Mouse (Mus musculus): ENCODE measurements at regions not wholly inside any gene's neighbourhood (a gene's known extent, or its start where the extent isn't known, plus 50 kb on each side); places are given as distances from the start of the nearest gene placed in this dataset.
A peak's percentile ranks its signal among the peaks of the same experiment; 100 is the strongest.

DNA sequence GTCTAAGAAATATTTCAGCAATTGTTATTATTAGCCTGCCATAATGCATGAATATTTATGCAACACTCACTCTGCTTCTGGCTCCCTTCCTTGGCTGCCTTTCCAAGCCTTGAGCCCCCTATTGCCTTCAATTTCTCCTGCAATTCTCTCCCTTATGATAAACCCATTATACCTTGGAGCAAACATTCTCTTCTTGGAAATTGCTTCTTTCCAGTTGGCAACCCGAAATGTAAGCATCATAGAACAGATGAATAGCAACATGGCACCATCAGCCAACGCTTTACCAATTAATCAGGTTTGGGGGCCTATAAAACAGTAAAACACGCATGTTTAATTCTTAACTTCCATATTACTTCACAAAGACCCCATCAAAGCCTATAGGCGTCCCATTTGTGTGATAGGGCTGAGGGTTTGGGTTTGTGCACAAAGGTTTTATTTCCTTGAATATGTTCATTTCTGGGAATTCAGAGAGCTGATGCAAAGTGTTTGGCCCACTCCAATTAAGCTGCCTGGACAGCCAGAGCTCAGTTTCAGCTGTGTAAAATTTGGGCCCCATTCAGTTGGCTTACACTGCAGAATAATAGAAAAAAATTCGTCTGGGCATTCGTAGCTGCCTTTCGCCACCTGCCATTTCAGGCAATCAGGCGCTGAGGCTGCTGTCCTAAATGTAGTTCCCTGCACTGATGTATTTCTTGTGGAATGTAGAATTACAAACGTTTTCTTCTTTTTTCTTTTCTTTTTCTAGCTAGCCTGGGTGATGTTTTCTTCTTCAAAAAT, 106.0 kb upstream of the Tmem108 start:
- ATAC-seq (ENCODE audit: low FRiP score) (no peak), DNase-seq (ENCODE audit: low spot score) (peak; percentile 26)
- Histone ChIP-seq H3K9ac (replicated peaks; ENCODE audit: low read length, poor library complexity, severe bottlenecking) (no peak overlapping the region), H3K4me1 (ENCODE audit: insufficient read depth, low read length) (no peaks in the 10 kb centered on the region), H3K36me3 (ENCODE audit: insufficient read depth, low read length) (no peaks in the 10 kb centered on the region), H3K9me3 (ENCODE audit: low read length) (no peaks in the 10 kb centered on the region), H3K4me2 (ENCODE audit: low read depth, low read length, poor library complexity, severe bottlenecking) (no peak overlapping the region), H3K27me3 (ENCODE audit: insufficient read depth, low read length) (no peaks in the 10 kb centered on the region), H3K27ac (ENCODE audit: low read depth, low read length) (no peak overlapping the region), H3K4me3 (ENCODE audit: low read depth, low read length) (no peak overlapping the region)
- 67% methylated on average over 9 of the region's 9 CpGs for WGBS
- TF ChIP-seq CTCF (IDR thresholded peaks at IDR 0.05): no peak

DNA sequence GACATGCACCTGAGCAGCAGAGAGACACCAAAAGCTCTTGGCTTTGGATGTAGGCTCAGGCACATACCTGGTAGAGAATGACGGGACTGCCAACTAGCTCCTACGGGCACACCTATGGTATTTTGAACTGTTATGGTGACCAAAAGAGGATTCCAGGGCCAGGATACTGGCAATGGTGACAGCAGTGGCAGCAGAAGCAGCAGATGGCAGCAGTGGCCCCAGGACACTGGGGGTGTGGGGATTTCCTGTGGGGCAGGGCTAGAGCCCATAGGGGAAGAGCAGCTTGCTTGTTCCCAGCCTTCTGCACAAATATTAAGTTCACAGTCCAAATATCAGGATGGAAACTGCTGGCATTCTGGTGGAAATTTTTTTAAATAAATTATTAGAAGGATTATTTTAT, 107.6 kb upstream of the Tmem108 start:
- H3K36me3 ChIP-seq (ENCODE audit: insufficient read depth, low read length): no peaks in the 10 kb centered on the region
- H3K4me2 ChIP-seq (ENCODE audit: low read depth, low read length, poor library complexity, severe bottlenecking): no peak overlapping the region
- WGBS: 89% methylated on average over 2 of the region's 2 CpGs
- no peak overlapping the region for H3K9ac ChIP-seq (replicated peaks; ENCODE audit: low read length, poor library complexity, severe bottlenecking)
- no peaks in the 10 kb centered on the region for H3K27me3 ChIP-seq (ENCODE audit: insufficient read depth, low read length)
- H3K4me1 ChIP-seq (ENCODE audit: insufficient read depth, low read length): no peaks in the 10 kb centered on the region
- no peak overlapping the region for H3K27ac ChIP-seq (ENCODE audit: low read depth, low read length)
- peak; percentile 6 for DNase-seq (ENCODE audit: low spot score)
- ATAC-seq (ENCODE audit: low FRiP score): no peak
- TF ChIP-seq CTCF (IDR thresholded peaks at IDR 0.05): no peak
- H3K4me3 ChIP-seq (ENCODE audit: low read depth, low read length): no peak overlapping the region
- H3K9me3 ChIP-seq (ENCODE audit: low read length): no peaks in the 10 kb centered on the region

DNA sequence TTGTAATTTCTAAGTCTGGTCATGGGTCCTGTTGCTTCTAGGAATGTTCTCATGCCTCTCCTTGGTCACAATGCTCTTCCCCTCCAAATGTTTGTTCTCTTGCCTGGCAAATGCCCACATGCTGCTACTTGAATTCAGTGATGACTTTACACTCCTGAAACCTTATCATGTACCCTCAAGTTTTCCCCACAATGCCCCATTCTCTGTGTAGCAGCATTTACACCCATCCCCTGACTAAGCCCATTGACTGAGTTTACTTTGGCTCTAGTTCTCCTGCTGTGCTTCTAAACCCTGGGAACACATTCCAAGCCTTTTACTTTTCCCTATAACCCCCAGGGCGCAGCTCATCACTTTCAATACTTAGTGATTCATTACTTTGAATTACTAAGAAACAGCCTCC, 110.5 kb upstream of the Tmem108 start:
- Histone ChIP-seq H3K4me2 (ENCODE audit: low read depth, low read length, poor library complexity, severe bottlenecking) (no peak overlapping the region), H3K4me3 (ENCODE audit: low read depth, low read length) (no peak overlapping the region), H3K4me1 (ENCODE audit: insufficient read depth, low read length) (no peaks in the 10 kb centered on the region), H3K36me3 (ENCODE audit: insufficient read depth, low read length) (no peaks in the 10 kb centered on the region), H3K27me3 (ENCODE audit: insufficient read depth, low read length) (no peaks in the 10 kb centered on the region), H3K27ac (ENCODE audit: low read depth, low read length) (no peak overlapping the region), H3K9ac (replicated peaks; ENCODE audit: low read length, poor library complexity, severe bottlenecking) (no peak overlapping the region), H3K9me3 (ENCODE audit: low read length) (no peaks in the 10 kb centered on the region)
- no peak for DNase-seq (ENCODE audit: low spot score)
- no peak for ATAC-seq (ENCODE audit: low FRiP score)
- WGBS: 75% methylated on average over 1 of the region's 1 CpGs
- TF ChIP-seq CTCF (IDR thresholded peaks at IDR 0.05): no peak

DNA sequence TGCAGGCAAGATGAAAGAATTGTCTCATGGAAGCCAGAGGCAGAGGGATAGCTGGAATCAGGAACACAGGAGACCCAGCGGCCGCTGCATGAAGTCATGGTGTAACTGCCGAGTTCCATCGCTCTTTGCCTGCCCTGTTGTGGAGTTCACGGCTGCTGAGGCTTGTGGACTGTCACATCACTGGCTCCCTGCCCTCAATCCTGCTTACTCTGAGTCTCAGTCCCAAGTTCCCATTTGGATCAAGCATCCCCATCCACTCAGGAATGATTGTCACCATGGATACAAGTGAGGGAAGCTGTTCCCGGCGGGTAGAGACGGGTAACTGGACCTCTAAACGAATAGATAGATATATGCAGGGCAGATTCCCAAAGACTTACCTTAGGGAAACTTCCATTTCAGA, 112.2 kb upstream of the Tmem108 start:
- H3K27ac ChIP-seq (ENCODE audit: low read depth, low read length): no peak overlapping the region
- no peak overlapping the region for H3K4me3 ChIP-seq (ENCODE audit: low read depth, low read length)
- no peak for TF ChIP-seq CTCF (IDR thresholded peaks at IDR 0.05)
- no peaks in the 10 kb centered on the region for H3K27me3 ChIP-seq (ENCODE audit: insufficient read depth, low read length)
- no peaks in the 10 kb centered on the region for H3K4me1 ChIP-seq (ENCODE audit: insufficient read depth, low read length)
- DNase-seq (ENCODE audit: low spot score): peak; percentile 8
- no peak overlapping the region for H3K9ac ChIP-seq (replicated peaks; ENCODE audit: low read length, poor library complexity, severe bottlenecking)
- ATAC-seq (ENCODE audit: low FRiP score): no peak
- 64% methylated on average over 9 of the region's 9 CpGs for WGBS
- no peaks in the 10 kb centered on the region for H3K9me3 ChIP-seq (ENCODE audit: low read length)
- no peaks in the 10 kb centered on the region for H3K36me3 ChIP-seq (ENCODE audit: insufficient read depth, low read length)
- no peak overlapping the region for H3K4me2 ChIP-seq (ENCODE audit: low read depth, low read length, poor library complexity, severe bottlenecking)

DNA sequence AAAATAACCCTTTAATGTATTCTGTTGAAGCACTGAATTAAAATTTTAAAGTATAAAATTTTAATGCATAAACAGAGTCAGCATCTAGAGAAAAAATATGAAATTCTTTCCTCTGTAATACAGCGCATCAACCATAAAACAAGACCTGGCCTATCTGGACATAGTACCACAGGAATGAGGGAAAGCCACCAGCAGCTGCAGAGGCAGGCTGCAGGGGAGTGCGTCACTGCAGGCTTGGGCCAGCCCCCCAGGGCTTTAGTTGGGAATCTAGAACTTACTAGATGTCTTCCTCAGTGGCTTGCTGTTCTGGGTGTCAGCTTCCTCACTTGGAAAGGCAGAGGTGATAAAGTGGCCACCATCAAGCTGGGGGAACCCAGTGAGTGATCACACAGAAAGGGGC, 116.2 kb upstream of the Tmem108 start:
- H3K36me3 ChIP-seq (ENCODE audit: insufficient read depth, low read length): no peaks in the 10 kb centered on the region
- ATAC-seq (ENCODE audit: low FRiP score): no peak
- no peaks in the 10 kb centered on the region for H3K27me3 ChIP-seq (ENCODE audit: insufficient read depth, low read length)
- no peak overlapping the region for H3K4me3 ChIP-seq (ENCODE audit: low read depth, low read length)
- no peak overlapping the region for H3K4me2 ChIP-seq (ENCODE audit: low read depth, low read length, poor library complexity, severe bottlenecking)
- DNase-seq (ENCODE audit: low spot score): no peak
- no peaks in the 10 kb centered on the region for H3K4me1 ChIP-seq (ENCODE audit: insufficient read depth, low read length)
- no peaks in the 10 kb centered on the region for H3K9me3 ChIP-seq (ENCODE audit: low read length)
- TF ChIP-seq CTCF (IDR thresholded peaks at IDR 0.05): no peak
- WGBS: 79% methylated on average over 2 of the region's 2 CpGs
- H3K9ac ChIP-seq (replicated peaks; ENCODE audit: low read length, poor library complexity, severe bottlenecking): no peak overlapping the region
- no peak overlapping the region for H3K27ac ChIP-seq (ENCODE audit: low read depth, low read length)

DNA sequence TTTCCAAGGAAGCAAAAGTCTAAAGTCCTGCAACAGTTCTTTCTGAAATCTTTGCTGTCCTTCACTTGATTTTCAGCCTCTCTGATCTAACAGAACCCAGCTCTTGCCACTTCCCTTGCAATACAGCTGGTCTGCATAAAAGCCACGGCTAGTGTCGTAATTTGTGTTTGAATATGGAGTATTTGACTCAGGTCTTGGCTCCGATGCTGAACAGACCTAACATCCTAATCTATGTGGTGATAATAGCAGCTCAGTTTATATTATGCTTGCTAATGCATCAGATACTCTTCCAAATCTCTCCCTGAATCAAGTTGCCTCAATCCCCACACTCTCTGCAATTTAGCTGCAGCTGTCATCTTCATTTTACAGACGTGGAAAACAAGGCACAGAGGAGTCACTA, 109.5 kb upstream of the Nphp3 start:
- Histone ChIP-seq H3K4me1 (ENCODE audit: insufficient read depth, low read length) (no peaks in the 10 kb centered on the region), H3K27ac (ENCODE audit: low read depth, low read length) (no peak overlapping the region), H3K36me3 (ENCODE audit: insufficient read depth, low read length) (no peaks in the 10 kb centered on the region), H3K4me2 (ENCODE audit: low read depth, low read length, poor library complexity, severe bottlenecking) (no peak overlapping the region), H3K9me3 (ENCODE audit: low read length) (no peaks in the 10 kb centered on the region), H3K27me3 (ENCODE audit: insufficient read depth, low read length) (no peaks in the 10 kb centered on the region), H3K4me3 (ENCODE audit: low read depth, low read length) (no peak overlapping the region), H3K9ac (replicated peaks; ENCODE audit: low read length, poor library complexity, severe bottlenecking) (no peak overlapping the region)
- 70% methylated on average over 4 of the region's 4 CpGs for WGBS
- ATAC-seq (ENCODE audit: low FRiP score): no peak
- DNase-seq (ENCODE audit: low spot score): no peak
- no peak for TF ChIP-seq CTCF (IDR thresholded peaks at IDR 0.05)

Data from midbrain, postnatal 0 days (tissue).